Mouse (Mus musculus): ENCODE results near the gene Ankle1.

Ankle1 gene

DNA sequence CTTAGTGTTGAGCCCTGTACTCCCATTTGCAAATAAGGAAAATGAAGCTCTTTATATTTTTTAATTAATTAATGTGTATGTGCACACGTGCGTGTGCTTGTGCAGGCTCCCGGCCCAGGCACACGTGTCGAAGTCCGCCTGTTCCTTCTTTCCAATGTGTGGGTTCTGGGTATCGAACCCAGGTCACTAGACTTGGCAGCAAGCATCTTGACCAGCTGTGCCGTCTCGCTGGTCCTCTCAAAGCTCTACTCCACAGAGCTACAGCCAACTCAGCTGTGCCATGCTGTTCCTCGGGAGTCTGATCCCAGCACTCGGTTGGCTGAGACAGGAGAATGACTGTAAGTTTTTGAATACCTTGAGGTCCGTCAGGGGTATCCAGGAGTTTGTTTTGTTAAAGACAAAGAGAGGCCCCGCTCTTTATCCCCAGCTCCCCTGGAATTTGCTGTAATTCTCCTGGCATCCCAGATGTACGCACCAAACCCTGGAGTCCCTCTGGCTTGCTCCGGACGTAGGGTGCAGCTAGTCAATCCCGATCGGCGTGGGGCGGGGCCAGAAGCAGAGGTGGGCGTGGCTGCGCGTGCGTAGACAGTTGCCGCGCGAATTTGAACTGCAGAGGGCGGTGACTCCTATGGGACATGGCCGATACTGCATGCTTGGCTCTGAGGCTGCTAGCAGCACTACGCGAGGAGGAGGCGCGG lies at the start of gene Ankle1:
Gene Ankle1, plus strand, starts transcription at position 610 of the 698 bp plus-strand sequence.
- DNase-seq (ENCODE audit: low spot score in 2 of 2): peak; percentile 96 to 97

DNA sequence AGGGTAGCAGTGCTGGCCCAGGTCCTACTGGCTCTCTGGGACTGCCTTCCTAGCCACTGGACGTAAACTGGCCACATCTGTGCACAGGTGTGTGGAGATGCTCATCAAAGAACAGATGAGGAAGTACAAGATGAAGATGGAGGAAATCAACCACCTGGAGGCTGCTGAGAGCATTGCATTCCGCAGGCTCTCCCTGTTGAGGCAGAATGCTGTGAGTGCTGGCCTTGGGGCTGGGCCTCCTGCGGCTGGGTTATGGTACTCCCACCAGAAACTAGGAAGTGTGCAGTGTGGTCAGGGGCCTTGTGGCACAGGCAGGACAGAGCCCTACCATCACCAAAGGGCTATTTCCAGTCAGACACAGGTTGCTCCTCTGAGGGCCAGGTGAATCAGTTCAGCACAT lies 47.8 kb upstream of the Ankle1 start:
- DNase-seq (ENCODE audit: low spot score in 2 of 2): no peak

DNA sequence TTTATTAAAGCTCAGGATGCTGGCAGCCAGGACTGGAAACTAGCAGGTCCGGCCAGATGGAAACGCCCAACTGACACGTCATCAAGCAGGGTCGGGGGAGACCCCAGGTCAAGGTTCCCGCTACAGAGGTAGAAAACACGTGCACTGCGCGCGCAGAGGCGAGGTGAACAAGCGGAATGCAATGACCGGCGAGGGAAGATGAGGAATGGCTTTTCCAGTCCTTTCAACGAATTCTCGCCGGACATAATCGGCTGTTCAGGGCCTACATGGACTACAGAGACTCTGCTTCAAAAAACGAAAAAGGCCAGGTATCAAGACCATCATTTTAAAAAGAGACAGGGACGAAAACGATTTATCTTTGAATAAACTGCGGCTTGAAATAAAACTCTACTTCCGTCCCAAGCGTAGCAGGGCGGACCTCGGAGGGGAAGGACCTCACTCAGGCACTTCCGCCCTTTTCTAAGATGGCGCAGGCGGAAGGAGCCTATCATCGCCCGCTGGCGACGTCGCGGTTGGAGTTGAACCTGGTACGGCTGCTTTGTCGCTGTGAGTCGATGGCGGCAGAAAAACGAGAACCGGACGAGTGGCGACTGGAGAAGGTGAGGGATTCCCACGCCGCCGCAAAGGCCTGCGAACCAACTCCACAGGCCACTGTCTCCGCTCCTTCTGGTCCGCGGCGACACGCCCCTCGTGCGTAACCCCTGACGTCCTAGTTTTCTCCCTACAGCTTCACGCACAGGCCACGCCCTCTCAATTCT lies 38.9 kb upstream of the Ankle1 start, which contains the start of gene Use1:
Gene Use1, plus strand, starts transcription at position 78 of the 758 bp plus-strand sequence.
- DNase-seq (ENCODE audit: low spot score in 2 of 2): peak; percentile 88 to 89

DNA sequence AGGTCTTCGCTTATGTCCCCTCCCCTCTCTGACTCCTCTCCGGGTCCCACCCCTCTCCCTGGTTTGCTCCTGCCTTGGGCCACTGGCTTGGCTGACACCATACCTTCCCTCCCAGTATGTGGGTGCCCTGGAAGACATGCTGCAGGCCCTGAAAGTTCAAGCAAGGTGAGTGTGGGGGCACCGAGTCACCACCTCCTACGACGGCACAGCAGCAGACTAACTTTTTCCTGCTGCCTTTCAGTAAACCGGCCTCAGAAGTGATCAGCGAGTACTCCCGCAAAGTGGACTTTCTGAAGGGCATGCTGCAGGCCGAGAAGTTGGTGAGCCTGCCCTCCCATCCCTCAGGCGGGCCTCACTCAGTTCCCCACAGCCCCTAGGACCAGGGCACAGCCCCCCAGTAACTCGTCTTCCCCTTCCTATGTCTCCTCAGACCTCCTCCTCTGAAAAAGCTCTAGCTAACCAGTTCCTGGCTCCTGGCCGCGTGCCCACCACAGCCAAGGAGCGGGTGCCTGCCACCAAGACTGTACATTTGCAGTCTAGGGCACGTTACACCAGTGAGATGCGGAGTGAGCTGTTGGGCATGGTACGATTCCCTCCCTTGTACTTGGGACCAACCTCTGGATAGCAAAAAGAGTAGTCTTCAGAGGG lies 38.2 kb upstream of the Ankle1 start:
- DNase-seq (ENCODE audit: low spot score in 2 of 2): no peak

DNA sequence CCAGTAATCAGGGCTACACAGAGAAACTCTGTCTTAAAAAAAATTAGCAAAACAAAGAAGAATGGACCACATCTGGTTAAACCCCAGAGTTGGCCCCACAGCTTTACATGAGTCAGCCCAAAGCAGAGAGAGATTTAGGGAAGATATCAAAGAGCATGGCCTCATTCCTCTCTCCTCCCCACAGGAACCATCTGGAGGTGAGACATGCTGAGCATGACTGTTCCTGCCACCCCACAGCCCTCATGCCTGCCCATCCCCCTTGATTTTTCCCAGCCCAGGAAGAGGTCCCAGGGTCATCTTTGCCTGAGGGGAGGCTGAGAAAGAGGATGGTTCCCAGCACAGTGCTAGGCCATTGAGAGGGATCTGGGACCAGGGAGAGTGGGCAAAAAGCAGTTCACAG lies 37.4 kb upstream of the Ankle1 start:
- DNase-seq (ENCODE audit: low spot score in 2 of 2): no peak

DNA sequence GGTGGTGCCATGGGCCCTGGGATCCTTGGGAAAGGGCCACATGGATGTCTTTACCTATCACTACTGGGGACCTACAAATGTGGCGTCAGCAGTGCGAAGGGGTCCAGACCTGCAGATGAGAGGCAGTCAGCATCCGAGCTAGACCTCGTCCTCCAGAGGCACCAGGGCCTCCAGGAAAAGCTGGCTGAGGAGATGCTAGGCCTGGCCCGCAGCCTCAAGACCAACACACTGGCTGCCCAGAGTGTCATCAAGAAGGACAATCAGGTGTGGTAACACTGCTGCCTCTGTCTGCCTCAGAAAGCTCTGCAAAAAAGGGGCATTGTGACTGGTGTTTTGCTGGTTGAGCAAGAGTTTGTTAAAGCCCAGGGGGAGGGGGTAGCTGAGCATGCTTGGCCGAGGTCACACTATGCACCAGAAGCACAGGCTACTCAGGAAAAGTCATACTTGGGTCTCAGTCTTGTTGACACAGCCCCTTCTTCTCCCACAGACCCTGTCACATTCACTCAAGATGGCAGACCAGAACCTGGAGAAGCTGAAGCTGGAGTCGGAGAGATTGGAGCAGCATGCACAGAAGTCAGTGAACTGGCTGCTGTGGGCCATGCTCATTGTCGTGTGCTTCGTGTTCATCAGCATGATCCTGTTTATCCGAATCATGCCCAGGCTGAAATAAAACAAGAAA lies 36.6 kb upstream of the Ankle1 start:
- DNase-seq (ENCODE audit: low spot score in 2 of 2): no peak

DNA sequence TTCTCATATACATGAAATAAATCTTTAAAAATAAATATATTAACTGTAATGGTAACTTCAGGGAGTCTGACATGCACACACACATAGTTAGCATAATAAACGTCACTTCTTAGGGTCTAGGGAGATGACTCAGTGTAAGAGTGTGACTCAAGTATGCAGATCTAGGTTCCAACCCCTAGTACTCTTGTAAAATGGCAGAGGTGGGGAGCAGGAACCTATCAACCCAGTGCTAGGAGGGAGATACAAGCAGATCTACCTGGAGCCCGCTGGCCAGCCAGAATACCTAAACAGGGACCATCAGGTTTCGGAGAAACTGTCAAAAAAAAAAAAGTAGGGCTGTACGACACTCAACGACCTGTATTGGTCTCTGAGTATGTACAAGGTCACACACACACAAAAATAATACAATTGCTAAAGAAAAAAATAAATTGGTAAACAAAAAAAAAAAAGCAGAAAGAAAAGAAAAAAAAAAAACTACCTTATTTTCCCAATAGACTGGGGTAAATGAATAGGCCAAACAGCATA lies 35.0 kb upstream of the Ankle1 start:
- DNase-seq (ENCODE audit: low spot score in 2 of 2): no peak

DNA sequence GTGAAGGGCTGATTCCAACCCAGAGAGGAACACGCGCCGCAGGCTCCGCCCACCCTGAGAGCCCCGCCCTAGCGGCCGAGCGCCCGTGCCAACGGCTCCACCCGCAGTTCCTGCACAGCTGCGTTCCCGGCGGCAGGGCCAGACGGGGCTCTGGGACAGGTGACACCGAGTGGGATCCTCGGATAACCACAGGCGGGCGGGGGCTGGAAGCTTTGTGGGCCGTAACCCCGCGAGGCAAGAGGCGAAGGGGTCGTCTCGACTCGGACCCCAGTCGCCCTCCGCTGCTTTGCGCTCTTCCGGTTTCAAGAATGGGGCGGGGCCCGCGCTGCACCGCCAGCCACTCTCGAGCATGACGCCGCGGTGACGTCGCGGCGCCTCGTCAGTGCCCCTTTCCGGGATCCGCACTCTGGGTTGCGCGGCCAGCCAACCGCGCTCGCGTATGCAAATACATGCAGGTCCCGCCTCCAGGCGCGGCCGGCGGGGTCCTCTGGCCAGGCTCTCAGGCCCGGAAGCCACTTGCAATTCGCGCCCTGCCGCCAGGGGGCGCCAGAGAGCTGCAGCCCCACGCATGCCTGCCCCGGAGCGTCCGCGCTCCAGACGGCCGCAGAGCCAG lies 34.5 kb upstream of the Ankle1 start, which contains the start of gene Ocel1:
Gene Ocel1, plus strand, starts transcription at position 63 of the 613 bp plus-strand sequence.
- DNase-seq (ENCODE audit: low spot score in 2 of 2): peak; percentile 96 to 98

DNA sequence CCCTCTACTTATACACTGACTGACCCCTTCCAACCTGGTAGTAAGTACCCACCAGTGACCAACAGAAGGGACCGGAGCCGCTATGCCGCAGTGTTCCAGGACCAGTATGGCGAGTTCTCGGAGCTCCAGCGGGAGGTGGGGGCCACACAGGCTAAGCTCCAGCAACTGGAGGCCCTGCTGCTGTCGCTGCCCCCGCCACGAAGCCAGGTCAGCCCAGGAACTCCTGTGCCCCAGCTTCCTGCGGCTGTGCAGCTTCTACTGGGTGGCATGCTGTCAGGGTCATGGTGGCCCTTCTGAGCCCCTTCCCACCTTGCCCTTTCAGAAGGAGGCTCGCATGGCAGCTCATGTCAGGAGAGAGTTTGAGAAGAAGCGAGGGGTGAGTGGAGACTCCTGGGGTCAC lies 33.4 kb upstream of the Ankle1 start:
- no peak for DNase-seq (ENCODE audit: low spot score in 2 of 2)

DNA sequence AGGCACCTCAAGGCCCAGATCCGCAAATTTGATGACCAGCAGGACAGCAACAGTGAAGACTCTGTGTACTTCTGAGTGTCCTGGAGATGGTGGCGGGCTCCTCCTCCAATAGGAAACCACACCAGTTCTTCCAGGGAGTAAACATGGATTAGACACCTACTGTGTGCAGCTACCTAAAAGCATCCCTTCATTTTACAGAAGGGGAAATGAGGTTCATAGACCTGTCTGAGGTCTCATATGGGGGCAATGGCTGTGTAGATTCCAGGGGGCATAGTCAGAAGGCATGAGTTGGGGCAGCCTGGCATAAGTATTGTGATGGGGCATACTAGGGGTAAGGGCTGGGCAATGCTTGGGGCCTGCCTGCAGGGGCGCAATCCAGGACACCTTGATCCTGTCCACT lies 32.8 kb upstream of the Ankle1 start:
- DNase-seq (ENCODE audit: low spot score in 2 of 2): no peak

DNA sequence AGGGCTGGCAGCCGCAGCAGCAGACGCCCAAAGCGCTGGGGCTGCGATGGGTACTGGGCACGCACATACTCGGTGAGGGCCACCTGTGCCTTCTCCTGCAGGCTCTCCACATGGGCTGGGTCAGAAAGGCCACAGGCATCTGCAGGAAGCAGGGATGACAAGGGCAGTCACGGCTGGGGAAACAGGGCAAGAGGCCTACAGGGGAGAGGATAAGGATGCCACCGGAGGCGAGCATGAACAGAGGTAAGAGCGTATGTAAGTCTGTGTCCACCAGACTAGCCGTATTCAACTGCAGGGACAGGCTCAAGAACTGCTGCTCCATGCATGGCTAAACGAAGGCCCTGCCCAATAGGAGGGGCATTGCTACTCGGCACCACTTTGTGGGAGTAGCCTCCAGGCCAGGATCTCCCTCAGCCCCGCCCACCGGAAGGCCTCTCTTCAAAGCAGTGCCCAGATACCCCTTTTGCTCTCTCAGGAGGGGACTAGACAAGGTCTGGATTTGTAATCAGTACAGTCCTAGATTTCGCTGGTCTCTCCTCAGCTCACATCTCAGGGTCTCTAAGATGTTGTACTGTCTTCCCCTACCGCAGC lies 31.1 kb upstream of the Ankle1 start:
- DNase-seq (ENCODE audit: low spot score in 2 of 2): no peak

DNA sequence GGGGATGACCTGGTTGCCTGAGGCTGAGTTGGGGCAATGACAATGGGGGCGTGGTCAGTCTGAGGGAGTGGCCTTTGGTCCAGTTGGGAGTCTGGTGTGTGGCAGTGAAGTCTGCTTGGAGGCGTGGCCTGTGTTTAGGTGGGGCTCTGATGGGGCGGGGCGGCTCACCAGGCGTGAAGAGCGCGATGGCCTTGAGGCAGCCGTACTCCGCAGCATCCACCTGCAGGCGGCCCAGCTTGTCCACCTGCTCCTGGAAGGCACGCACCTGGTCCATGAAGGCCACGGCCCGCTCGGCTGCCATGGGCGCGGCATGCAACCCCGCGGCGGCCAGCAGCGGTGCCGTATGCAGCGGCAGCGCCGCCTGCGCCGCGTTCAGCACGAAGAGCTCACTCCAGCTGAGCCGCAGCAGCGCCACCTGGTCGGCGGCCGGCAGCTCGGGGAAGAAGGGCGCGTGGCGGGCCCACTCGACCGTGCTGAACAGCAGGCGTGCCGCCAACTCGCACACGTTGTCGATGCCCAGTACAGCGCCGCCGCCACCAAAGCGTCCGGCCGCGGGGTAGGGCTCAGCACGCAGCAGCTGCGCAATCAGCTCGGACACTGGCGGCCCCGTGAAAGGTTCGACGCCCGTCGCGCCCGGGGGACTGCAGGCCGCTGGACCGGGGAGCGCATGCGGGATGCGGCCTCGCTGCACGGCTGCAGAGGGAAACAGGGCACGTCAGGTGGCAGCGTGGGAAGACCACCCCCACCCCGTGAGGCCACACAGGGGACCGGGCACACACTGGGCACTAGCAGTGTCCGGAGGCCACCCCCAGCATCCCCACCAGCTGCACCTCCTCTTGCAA lies 30.0 kb upstream of the Ankle1 start:
- peak; percentile 52 to 53 for DNase-seq (ENCODE audit: low spot score in 2 of 2)

DNA sequence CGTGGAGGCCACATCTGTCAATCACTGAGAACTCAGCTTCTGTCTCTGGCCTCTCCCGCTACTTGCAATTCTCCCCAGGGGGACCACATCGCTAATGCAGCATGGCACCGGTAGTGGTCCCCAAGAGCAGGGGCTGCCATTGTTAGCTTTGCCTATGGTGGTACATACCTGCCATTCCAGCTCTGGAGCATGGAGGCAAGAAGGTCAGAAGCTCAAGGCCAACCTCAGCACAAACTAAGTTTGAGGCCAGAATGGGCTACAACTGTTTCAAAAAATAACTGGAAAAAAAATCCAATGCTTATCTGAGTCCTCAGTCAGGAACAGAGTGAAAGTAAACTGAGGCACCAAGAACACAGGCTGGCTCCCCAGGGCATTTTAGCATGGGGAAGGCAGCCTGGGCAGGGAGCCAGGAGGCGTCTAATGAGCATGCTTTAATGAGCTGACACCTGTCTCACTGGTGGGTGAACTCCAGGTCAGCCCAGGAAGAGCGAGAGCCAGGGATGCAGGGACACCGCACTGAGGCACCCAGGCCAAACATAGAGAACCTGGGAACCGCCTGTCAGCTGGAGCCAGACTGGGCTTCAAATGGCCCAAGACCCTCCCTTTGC lies 29.3 kb upstream of the Ankle1 start:
- DNase-seq (ENCODE audit: low spot score in 2 of 2): no peak

DNA sequence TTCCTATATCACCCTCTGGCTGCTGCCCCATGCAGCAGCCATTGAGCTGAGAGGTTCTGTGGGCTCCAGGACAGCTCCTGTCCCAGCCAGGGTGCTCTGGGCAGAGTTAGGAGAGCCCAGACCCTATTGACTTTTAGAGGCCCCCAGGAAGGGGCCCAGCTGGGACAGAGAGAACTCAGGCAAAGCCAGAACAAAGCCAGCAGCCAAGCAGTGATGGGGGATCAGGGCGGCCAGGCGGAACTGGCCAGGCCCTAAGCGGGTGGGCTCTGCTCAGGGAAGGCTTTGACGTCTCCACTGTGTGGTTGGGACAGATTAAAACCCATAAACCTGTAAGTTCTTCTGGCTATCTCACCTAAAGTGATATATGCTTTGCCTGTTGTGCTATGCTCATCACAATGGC lies 26.8 kb upstream of the Ankle1 start:
- no peak for DNase-seq (ENCODE audit: low spot score in 2 of 2)

DNA sequence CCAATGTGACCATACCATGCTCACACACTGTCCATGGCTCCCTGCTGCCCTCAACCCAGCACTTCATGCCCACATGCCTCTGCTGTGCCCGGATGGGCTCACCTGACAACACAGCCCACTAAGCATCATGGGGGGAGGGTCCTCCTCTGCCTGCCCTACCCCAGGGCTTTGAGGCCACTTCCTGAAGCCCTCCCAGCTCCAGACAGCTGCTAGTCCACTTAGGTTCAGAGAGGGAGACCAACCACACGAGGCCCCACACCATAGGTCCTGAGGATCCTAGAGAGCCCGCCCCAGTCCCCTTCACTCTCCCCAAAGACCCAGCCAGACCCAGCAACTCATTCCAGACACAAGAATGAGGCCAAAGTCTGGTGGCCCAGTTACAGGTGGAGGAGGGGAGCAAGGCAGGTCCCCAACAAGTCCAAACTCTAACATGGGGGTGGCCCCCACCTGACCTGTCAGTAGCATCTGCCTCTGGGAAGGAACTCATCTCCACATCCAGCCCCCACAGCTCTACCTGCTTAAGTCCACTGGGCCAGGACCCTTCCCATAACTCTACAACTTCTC lies 26.2 kb upstream of the Ankle1 start:
- no peak for DNase-seq (ENCODE audit: low spot score in 2 of 2)

DNA sequence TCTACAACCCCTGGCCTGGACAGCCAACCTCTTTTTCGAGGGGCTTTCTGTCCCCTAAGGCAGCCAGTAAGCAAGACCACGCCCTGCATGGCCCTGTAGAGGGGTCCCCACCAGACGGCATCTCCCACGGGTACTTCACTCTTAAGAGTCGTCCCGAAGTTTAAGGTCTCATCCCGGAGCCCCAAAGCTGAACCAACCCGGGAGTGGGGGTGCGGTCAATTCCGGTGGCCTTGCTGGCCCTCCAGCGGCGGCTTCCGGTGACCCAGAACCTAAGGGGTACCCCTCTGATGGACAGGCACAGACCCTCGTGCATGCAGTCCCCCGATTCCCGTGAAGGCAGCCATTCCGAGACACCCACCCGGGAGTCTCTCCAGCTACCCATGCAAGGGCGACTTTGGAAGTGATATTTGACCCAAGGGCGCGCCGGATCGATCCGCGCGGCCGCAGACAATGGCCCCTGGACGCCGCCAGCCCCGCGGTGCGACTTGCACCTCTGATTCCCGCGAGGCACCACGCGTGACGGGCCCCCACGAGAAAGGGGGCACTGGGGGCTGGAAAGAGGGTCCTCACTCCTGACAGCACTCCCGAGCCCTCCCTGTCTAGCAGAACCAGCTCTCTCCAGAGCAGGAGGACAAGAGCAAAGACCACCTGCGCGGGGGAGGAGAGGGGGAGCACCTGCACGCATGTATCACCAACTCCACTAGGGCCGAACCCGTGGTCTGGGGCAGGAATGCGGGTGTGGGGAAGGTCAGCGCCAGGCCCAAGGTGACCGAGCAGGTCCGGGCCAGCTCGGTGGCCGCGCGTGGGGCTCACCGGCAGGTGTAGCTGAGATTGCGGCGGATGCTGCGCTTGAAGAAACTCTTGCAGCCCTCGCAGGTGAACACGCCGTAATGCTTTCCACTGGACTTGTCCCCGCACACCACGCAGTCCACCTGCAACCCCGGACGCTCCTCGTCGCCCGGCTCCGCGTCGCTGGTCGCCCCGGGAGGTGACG lies 25.3 kb upstream of the Ankle1 start:
- DNase-seq (ENCODE audit: low spot score in 2 of 2): no peak

DNA sequence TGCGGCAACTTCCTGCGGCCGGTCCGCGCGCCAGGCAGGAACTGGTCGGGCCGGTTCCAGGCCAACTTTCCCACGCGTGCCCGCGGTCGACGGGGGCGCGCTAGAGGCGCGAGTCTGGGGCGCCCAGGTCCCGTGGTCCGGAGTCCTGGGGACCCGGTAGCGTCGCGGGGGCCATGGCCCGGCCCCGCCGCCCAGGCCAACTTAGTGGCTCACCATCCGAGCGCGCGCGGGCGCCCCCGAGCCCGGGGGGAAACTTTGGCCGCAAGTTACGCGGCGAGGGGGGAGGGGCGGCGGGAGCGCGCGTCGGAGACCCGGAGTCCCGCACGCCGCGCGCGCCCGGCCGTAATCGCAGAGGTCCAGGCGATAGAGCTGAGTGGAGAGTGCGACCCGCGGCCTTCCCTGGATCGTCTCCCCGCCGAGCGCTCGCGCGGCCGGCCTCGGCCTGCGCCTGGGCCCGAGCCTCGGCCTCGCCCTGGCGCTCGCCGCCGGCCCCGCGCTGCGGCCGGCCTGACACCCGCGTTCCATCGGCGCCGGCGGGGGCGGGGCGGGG lies 24.3 kb upstream of the Ankle1 start, which contains the start of gene Nr2f6:
Gene Nr2f6, minus strand, starts transcription at position 540 of the 550 bp plus-strand sequence.
- peak; percentile 28 to 55 for DNase-seq (ENCODE audit: low spot score in 2 of 2)

Measured in natural killer cell, adult 2 months (primary cell).